Mouse (Mus musculus) kidney, embryonic 16.5 days (tissue): Measurements from ENCODE around the gene Cd5. TPM values are rescaled to one million over a fixed set of nuclear protein-coding genes. Genes with fewer than 3 reads are reported as not detected.

ENCODE experiments used
- ATAC-seq: fragments of 200-750 bp; cut with Nextera tagmentation; 2 replicates; pipeline ENCODE4 v1.8.0; 2017; ENCODE audit warnings: moderate TSS enrichment; ENCODE audit not compliant: low FRiP score, low TSS enrichment
- H3K27ac ChIP-seq: fragments of 300-500 bp; sonication (generic); 2 replicates; pipeline ENCODE4 v1.5.1; 2014; ENCODE audit warnings: low read length
- H3K27me3 ChIP-seq: fragments of 300-500 bp; sonication (generic); 2 replicates; pipeline ENCODE4 v1.6.1; 2014; ENCODE audit warnings: low read length, control low read depth, mixed read lengths; ENCODE audit not compliant: insufficient read depth
- H3K36me3 ChIP-seq: fragments of 300-500 bp; sonication (generic); 2 replicates; pipeline ENCODE4 v1.6.1; 2014; ENCODE audit warnings: low read length, control low read depth, mixed read lengths; ENCODE audit not compliant: insufficient read depth
- H3K4me1 ChIP-seq: fragments of 300-500 bp; sonication (generic); 2 replicates; pipeline ENCODE4 v1.6.1; 2014; ENCODE audit warnings: low read length, control low read depth, mixed read lengths; ENCODE audit not compliant: insufficient read depth
- H3K4me2 ChIP-seq: fragments of 300-500 bp; sonication (generic); replicated peaks from 2 replicates; pipeline ENCODE4 v1.6.1; 2014; ENCODE audit warnings: low read depth, low read length
- H3K4me3 ChIP-seq: fragments of 300-500 bp; sonication (generic); 2 replicates; pipeline ENCODE4 v1.5.1; 2014; ENCODE audit warnings: mild to moderate bottlenecking, low read length
- H3K9ac ChIP-seq: fragments of 300-500 bp; sonication (generic); replicated peaks from 2 replicates; pipeline ENCODE4 v1.6.1; 2014; ENCODE audit warnings: low read length
- H3K9me3 ChIP-seq: fragments of 300-500 bp; sonication (generic); 2 replicates; pipeline ENCODE4 v1.6.1; 2016; ENCODE audit warnings: low read length, control low read depth
- whole genome bisulfite sequencing: fragments of 180-500 bp; shearing (Covaris S2); extraction: QIAGEN DNeasy Blood & Tissue Kit; methylation state at CpG from one replicate; pipeline ENCODE4 v1.1.7; 2014; 5-methylcytosine and 5-hydroxymethylcytosine counted together
- polyA plus RNA-seq: library from polyadenylated mRNA; unstranded; fragments of >200 nt; fragmentation: Nextera tagmentation; extraction: Ambion mirVana; gene quantifications from 2 replicates; pipeline ENCODE4 v1.2.1, GENCODE M21; 2015

Cd5 gene
- polyA plus RNA-seq = 0.19 and 0.31 TPM in 2 replicates

- WGBS = 64% methylated on average over 4 of the region's 4 CpGs
- H3K27ac ChIP-seq = no peak within 1 kb of the TSS
- no peak for ATAC-seq
Measured at GRCm38 (mm10) chr19:10738811-10739210, at the start of gene Cd5. TSS of gene Cd5 (minus strand) at chr19:10739002.

GRCm38 (mm10) chr19:10788242-10788641, 49.4 kb upstream of the Cd5 start:
- Histone ChIP-seq H3K4me2 (no peak overlapping the region), H3K4me3 (no peak overlapping the region), H3K36me3 (no peaks in the 10 kb centered on the region), H3K27me3 (no peaks in the 10 kb centered on the region), H3K27ac (no peak overlapping the region), H3K4me1 (no peaks in the 10 kb centered on the region), H3K9ac (no peak overlapping the region), H3K9me3 (no peaks in the 10 kb centered on the region)
- 80% methylated on average over 9 of the region's 9 CpGs for WGBS
- ATAC-seq = no peak

More at GRCm38 (mm10) chr19:10738811-10739210, at the start of gene Cd5:
- Histone ChIP-seq H3K4me1 (0 out of 2 replicates have a peak, but pooled peaks cover 12% of the 10 kb centered on the region), H3K9ac (no peak within 1 kb of the TSS), H3K4me3 (no peak within 1 kb of the TSS), H3K9me3 (no peaks in the 10 kb centered on the region), H3K27me3 (no peaks in the 10 kb centered on the region), H3K4me2 (no peak within 1 kb of the TSS), H3K36me3 (no peaks in the 10 kb centered on the region)

- H3K36me3 ChIP-seq = no peaks in the 10 kb centered on the region
- no peak overlapping the region for H3K9ac ChIP-seq
- H3K4me2 ChIP-seq = no peak overlapping the region
- H3K9me3 ChIP-seq = no peaks in the 10 kb centered on the region
- H3K27ac ChIP-seq = no peak overlapping the region
- no peak overlapping the region for H3K4me3 ChIP-seq
- no peak for ATAC-seq
- peaks cover 4% of the 10 kb centered on the region; the same call in 1 of the 2 replicates for H3K4me1 ChIP-seq
- no peaks in the 10 kb centered on the region for H3K27me3 ChIP-seq
- WGBS = 91% methylated on average over 4 of the region's 4 CpGs
Measured at GRCm38 (mm10) chr19:10787406-10787805, 48.6 kb upstream of the Cd5 start.

- WGBS = 68% methylated on average over 6 of the region's 6 CpGs
- no peak overlapping the region for H3K27ac ChIP-seq
- H3K4me3 ChIP-seq = no peak overlapping the region
- no peaks in the 10 kb centered on the region for H3K9me3 ChIP-seq
- H3K36me3 ChIP-seq = no peaks in the 10 kb centered on the region
- H3K9ac ChIP-seq = no peak overlapping the region
- H3K27me3 ChIP-seq = no peaks in the 10 kb centered on the region
- no peak for ATAC-seq
- H3K4me1 ChIP-seq = peaks cover 9% of the 10 kb centered on the region; the same call in 1 of the 2 replicates
- H3K4me2 ChIP-seq = no peak overlapping the region
Measured at GRCm38 (mm10) chr19:10786753-10787152, 48.0 kb upstream of the Cd5 start.

DNA sequence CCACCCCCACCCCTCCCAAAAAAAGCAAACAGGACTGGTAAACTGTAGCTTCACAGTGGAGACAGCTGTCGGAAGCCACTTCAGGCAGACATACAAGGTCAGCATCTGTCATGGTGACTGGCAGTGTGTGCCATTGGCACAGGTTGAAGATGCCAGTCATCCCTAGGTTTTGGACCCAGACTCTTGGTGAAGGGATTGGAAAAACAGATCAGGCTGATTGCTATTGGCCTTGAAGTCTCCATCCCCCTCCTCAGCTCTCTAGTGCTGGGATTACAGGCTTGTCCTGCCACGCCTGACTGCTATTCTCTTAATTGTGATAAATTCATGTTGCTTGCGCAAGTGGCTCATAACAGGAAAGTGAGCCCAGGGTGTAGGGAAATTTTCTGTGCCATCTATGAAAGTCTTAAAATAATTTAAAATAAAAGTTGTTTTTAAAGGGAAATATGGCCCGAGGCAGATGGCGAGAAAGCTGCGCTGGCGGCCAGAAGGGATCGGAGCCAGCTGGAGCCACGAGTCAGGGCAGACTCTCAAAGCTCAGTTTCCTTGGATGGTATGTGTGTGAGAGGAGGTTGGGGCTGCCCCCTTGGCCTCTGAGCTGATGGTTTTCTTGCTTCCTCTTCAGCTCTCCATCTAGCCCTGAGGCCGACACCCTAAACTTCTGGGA, 46.1 kb upstream of the Cd5 start:
- WGBS = 68% methylated on average over 10 of the region's 10 CpGs
- no peak overlapping the region for H3K27ac ChIP-seq
- H3K27me3 ChIP-seq = no peaks in the 10 kb centered on the region
- no peak overlapping the region for H3K4me3 ChIP-seq
- H3K4me1 ChIP-seq = peaks cover 9% of the 10 kb centered on the region; the same call in 1 of the 2 replicates
- no peaks in the 10 kb centered on the region for H3K36me3 ChIP-seq
- no peak for ATAC-seq
- no peak overlapping the region for H3K9ac ChIP-seq
- no peak overlapping the region for H3K4me2 ChIP-seq
- H3K9me3 ChIP-seq = no peaks in the 10 kb centered on the region

- WGBS = 59% methylated on average over 3 of the region's 3 CpGs
- H3K36me3 ChIP-seq = no peaks in the 10 kb centered on the region
- ATAC-seq = no peak
Measured at GRCm38 (mm10) chr19:10784061-10784460, 45.3 kb upstream of the Cd5 start.

GRCm38 (mm10) chr19:10783168-10783567, 44.4 kb upstream of the Cd5 start:
- no peak for ATAC-seq
- 77% methylated on average over 4 of the region's 4 CpGs for WGBS
- Histone ChIP-seq H3K4me2 (no peak overlapping the region), H3K27ac (no peak overlapping the region), H3K4me3 (no peak overlapping the region), H3K9ac (no peak overlapping the region), H3K36me3 (no peaks in the 10 kb centered on the region), H3K27me3 (no peaks in the 10 kb centered on the region), H3K4me1 (peaks cover 9% of the 10 kb centered on the region; the same call in 1 of the 2 replicates), H3K9me3 (no peaks in the 10 kb centered on the region)

More at GRCm38 (mm10) chr19:10784061-10784460, 45.3 kb upstream of the Cd5 start:
- Histone ChIP-seq H3K9me3 (no peaks in the 10 kb centered on the region), H3K4me3 (no peak overlapping the region), H3K27ac (no peak overlapping the region), H3K27me3 (no peaks in the 10 kb centered on the region), H3K4me1 (peaks cover 9% of the 10 kb centered on the region; the same call in 1 of the 2 replicates), H3K4me2 (no peak overlapping the region), H3K9ac (no peak overlapping the region)

DNA sequence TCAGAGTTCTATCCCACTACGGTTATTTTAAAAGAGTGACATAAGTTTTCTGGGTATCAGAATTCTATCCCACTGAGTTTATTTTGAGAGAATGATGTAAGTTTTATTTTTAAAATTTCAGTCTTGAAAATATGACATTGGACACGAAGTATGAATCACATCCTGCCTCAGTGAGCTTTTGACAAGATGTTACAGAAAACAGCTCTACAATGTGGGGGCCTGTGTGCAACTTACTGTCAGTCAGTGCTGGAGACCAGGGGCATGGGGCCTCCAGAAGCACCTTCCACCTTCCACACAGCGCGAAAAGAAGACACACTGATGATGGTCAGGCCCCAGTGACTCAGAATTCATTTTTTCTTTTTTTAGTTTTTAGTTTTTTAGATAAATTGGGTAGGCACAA, 42.8 kb upstream of the Cd5 start:
- Histone ChIP-seq H3K36me3 (no peaks in the 10 kb centered on the region), H3K27me3 (no peaks in the 10 kb centered on the region), H3K9me3 (no peaks in the 10 kb centered on the region), H3K4me3 (no peak overlapping the region), H3K4me2 (no peak overlapping the region), H3K27ac (no peak overlapping the region), H3K4me1 (peaks cover 9% of the 10 kb centered on the region; the same call in 1 of the 2 replicates), H3K9ac (no peak overlapping the region)
- no peak for ATAC-seq
- 80% methylated on average over 4 of the region's 4 CpGs for WGBS

GRCm38 (mm10) chr19:10776906-10777305, 38.1 kb upstream of the Cd5 start:
- Histone ChIP-seq H3K4me2 (no peak overlapping the region), H3K9me3 (no peaks in the 10 kb centered on the region), H3K27ac (no peak overlapping the region), H3K36me3 (no peaks in the 10 kb centered on the region), H3K27me3 (no peaks in the 10 kb centered on the region), H3K9ac (no peak overlapping the region), H3K4me1 (no peaks in the 10 kb centered on the region; the same call in 1 of the 2 replicates), H3K4me3 (no peak overlapping the region)
- no peak for ATAC-seq
- WGBS = 86% methylated on average over 4 of the region's 4 CpGs

- H3K9ac ChIP-seq = no peak overlapping the region
- H3K27ac ChIP-seq = no peak overlapping the region
Measured at GRCm38 (mm10) chr19:10774141-10774540, 35.3 kb upstream of the Cd5 start.

More at GRCm38 (mm10) chr19:10774141-10774540, 35.3 kb upstream of the Cd5 start:
- Histone ChIP-seq H3K4me3 (no peak overlapping the region), H3K36me3 (no peaks in the 10 kb centered on the region), H3K4me2 (no peak overlapping the region), H3K9me3 (no peaks in the 10 kb centered on the region), H3K4me1 (peaks cover 10% of the 10 kb centered on the region), H3K27me3 (no peaks in the 10 kb centered on the region)
- ATAC-seq = no peak
- 95% methylated on average over 6 of the region's 6 CpGs for WGBS
